Mouse (Mus musculus) liver, embryonic 14.5 days (tissue): ENCODE data around the gene Adam19. TPM values are rescaled to one million over a fixed set of nuclear protein-coding genes. Genes with fewer than 3 reads are reported as not detected.

Source experiments
- ATAC-seq: fragments of 200-750 bp; cut with Nextera tagmentation; 2 replicates; pipeline ENCODE4 v1.8.0; 2017; ENCODE audit warnings: moderate number of reproducible peaks, mild to moderate bottlenecking, moderate library complexity; ENCODE audit not compliant: insufficient read depth
- DNase-seq, 3 experiments: peaks; one replicate each; pipeline ENCODE4 v3.0.0-alpha.2; 2012 to 2013; ENCODE audit warnings: low read depth in 3 of 3, low spot score in 3 of 3
- H3K27ac ChIP-seq: fragments of 300-500 bp; sonication (generic); 2 replicates; pipeline ENCODE4 v1.5.1; 2014; ENCODE audit warnings: moderate library complexity, mild to moderate bottlenecking, control low read depth, inconsistent platforms
- H3K27me3 ChIP-seq: fragments of 300-500 bp; sonication (generic); 2 replicates; pipeline ENCODE4 v1.6.1; 2014; ENCODE audit warnings: mild to moderate bottlenecking, low read length, moderate library complexity; ENCODE audit not compliant: control insufficient read depth, insufficient read depth
- H3K36me3 ChIP-seq: fragments of 300-500 bp; sonication (generic); replicated peaks from 2 replicates; pipeline ENCODE4 v1.6.1; 2014; ENCODE audit warnings: low read depth; ENCODE audit not compliant: control insufficient read depth, insufficient read depth
- H3K4me1 ChIP-seq, 2 experiments: fragments of 200-500 bp in 1 of 2; fragments of 300-500 bp in 1 of 2; sonication (generic) in 1 of 2; replicated peaks; 2 replicates each; pipeline ENCODE4 v1.6.1; 2012 to 2014; ENCODE audit warnings: antibody characterized with exemption in 1 of 2, inconsistent platforms in 1 of 2, low read length in 1 of 2; ENCODE audit not compliant: control insufficient read depth in 2 of 2, insufficient read depth in 2 of 2
- H3K4me2 ChIP-seq: fragments of 300-500 bp; sonication (generic); 2 replicates; pipeline ENCODE4 v1.6.1; 2014; ENCODE audit warnings: low read depth, mild to moderate bottlenecking, control low read depth, moderate library complexity
- H3K4me3 ChIP-seq, 2 experiments: fragments of 200-500 bp in 1 of 2; fragments of 300-500 bp in 1 of 2; sonication (generic) in 1 of 2; 2 replicates each; pipeline ENCODE4 v1.5.1; 2012 to 2014; ENCODE audit warnings: low read depth in 2 of 2, low read length in 2 of 2, mild to moderate bottlenecking in 2 of 2, control low read depth in 1 of 2, inconsistent platforms in 1 of 2, moderate library complexity in 1 of 2; ENCODE audit not compliant: insufficient read depth in 1 of 2
- H3K9ac ChIP-seq: fragments of 300-500 bp; sonication (generic); replicated peaks from 2 replicates; pipeline ENCODE4 v1.6.1; 2014; ENCODE audit warnings: mild to moderate bottlenecking, control low read depth, moderate library complexity
- H3K9me3 ChIP-seq: fragments of 300-500 bp; sonication (generic); 2 replicates; pipeline ENCODE4 v1.6.1; 2016; ENCODE audit warnings: low read length, mixed read lengths; ENCODE audit not compliant: control insufficient read depth
- CTCF ChIP-seq: IDR thresholded peaks from 2 replicates; pipeline ENCODE4 v1.5.1; 2016; ENCODE audit warnings: antibody characterized with exemption, low read depth, control low read depth
- EP300 ChIP-seq: IDR thresholded peaks from 2 replicates; pipeline ENCODE4 v1.6.1; 2016; ENCODE audit warnings: antibody characterized with exemption, low read depth
- WGBS: fragments of 180-500 bp; shearing (Covaris S2); extraction: QIAGEN DNeasy Blood & Tissue Kit; methylation state at CpG from one replicate; pipeline ENCODE4 v1.1.7; 2014; ENCODE audit not compliant: insufficient replicate concordance; 5-methylcytosine and 5-hydroxymethylcytosine counted together
- polyA plus RNA-seq, 2 experiments: library from polyadenylated mRNA; depleted of rRNA in 1 of 2; stranded (reverse) in 1 of 2; unstranded in 1 of 2; fragments of >200 nt; fragmentation: Nextera tagmentation in 1 of 2; extraction: Ambion mirVana in 1 of 2; gene quantifications; 2 replicates each; pipeline versions ENCODE4 v1.2.1 to v1.2.3; 2012 to 2014

Adam19 gene
- polyA plus RNA-seq, 2 experiments = 0.60 to 1.2 TPM

GRCm38 (mm10) chr11:46077304-46077703, 21.5 kb downstream of the Adam19 start:
- TF ChIP-seq EP300 = no peak
- TF ChIP-seq CTCF = no peak
- H3K27me3 ChIP-seq = no peaks in the 10 kb centered on the region
- H3K9ac ChIP-seq = peak overlapping the region; percentile 55
- H3K27ac ChIP-seq = peak overlapping the region; percentile 92
- H3K4me2 ChIP-seq = peak overlapping the region; percentile 66
- peak overlapping the region in 1 of 2 experiments; percentile 21; a peak in 1 of 4 replicates for H3K4me3 ChIP-seq
- no peak for DNase-seq
- H3K4me1 ChIP-seq = peaks cover 27 to 43% of the 10 kb centered on the region in 2 experiments
- H3K9me3 ChIP-seq = peaks cover 4% of the 10 kb centered on the region
- no peaks in the 10 kb centered on the region; the same call in 1 of the 2 replicates for H3K36me3 ChIP-seq
- WGBS = 64% methylated on average over 5 of the region's 5 CpGs
- ATAC-seq = peak; percentile 1; the same call in 1 of the 2 replicates

- H3K36me3 ChIP-seq = no peaks in the 10 kb centered on the region; the same call in 1 of the 2 replicates
- peak overlapping the region; percentile 92 for H3K27ac ChIP-seq
- TF ChIP-seq CTCF = no peak
- peak; percentile 95 for TF ChIP-seq EP300
- peak overlapping the region; percentile 66 for H3K4me2 ChIP-seq
- DNase-seq (peak; percentile 84 to 88 (median 87)), ATAC-seq (peak; percentile 100)
- peaks cover 4% of the 10 kb centered on the region for H3K9me3 ChIP-seq
- H3K9ac ChIP-seq = peak overlapping the region; percentile 67
- peaks cover 27 to 38% of the 10 kb centered on the region in 2 experiments for H3K4me1 ChIP-seq
- no peaks in the 10 kb centered on the region for H3K27me3 ChIP-seq
- peak overlapping the region; percentile 41 to 57 for H3K4me3 ChIP-seq
- 15% methylated on average over 7 of the region's 7 CpGs for WGBS
Observed at GRCm38 (mm10) chr11:46077732-46078375, 22.1 kb downstream of the Adam19 start.

DNA sequence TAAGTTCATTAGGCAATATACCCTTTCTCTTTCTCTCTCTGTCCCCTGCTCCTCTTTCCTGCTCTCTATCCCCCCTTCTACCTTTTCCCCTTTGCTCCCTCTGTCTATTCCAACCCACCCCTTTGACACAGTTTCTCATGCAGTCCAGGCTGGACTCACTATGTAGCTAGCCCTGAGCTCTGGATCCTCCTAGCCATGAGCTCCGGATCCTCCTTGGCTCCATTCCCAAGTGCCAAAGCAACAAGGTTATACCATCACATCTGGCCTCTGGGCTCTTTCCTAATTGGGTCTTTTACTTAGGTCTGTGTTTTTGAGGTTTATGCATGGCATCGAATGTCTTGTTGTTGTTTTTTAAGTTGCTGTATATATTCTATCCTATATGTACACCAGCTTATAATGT, 25.3 kb downstream of the Adam19 start:
- H3K4me3 ChIP-seq = no peak overlapping the region
- no peaks in the 10 kb centered on the region for H3K27me3 ChIP-seq
- no peak overlapping the region for H3K9ac ChIP-seq
- no peak overlapping the region for H3K4me2 ChIP-seq
- DNase-seq (no peak), ATAC-seq (no peak)
- peaks cover 30 to 43% of the 10 kb centered on the region in 2 experiments for H3K4me1 ChIP-seq
- H3K9me3 ChIP-seq = peaks cover 4% of the 10 kb centered on the region
- no peak overlapping the region for H3K27ac ChIP-seq
- WGBS = 85% methylated on average over 2 of the region's 2 CpGs
- H3K36me3 ChIP-seq = no peaks in the 10 kb centered on the region; the same call in 1 of the 2 replicates
- no peak for TF ChIP-seq EP300
- TF ChIP-seq CTCF = no peak

DNA sequence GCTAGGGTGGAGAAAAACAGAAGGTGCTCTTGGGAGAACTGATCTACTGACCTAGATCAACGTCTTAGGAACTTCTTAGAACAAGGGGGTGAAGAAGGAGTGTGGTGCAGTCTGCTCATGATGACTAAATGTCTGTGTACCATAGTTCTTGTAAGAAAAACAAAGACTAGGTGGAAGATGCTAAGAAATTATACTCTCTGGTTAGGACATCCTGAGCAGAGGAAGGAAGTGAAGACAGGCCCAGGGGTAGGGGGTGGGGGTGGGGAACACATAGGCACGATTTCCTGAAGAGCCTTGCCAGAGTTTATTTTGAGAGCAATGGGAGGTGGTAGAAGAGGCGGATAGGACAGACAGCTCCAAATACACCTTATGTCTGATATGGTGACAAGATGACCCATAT, 27.6 kb downstream of the Adam19 start:
- Histone ChIP-seq H3K27me3 (no peaks in the 10 kb centered on the region), H3K9me3 (no peaks in the 10 kb centered on the region), H3K4me2 (no peak overlapping the region), H3K4me3 (no peak overlapping the region), H3K4me1 (peaks cover 13 to 26% of the 10 kb centered on the region in 2 experiments), H3K9ac (no peak overlapping the region), H3K27ac (no peak overlapping the region), H3K36me3 (no peaks in the 10 kb centered on the region; the same call in 1 of the 2 replicates)
- TF ChIP-seq EP300 (no peak), CTCF (no peak)
- WGBS = 32% methylated on average over 3 of the region's 3 CpGs
- no peak for ATAC-seq
- DNase-seq = no peak

DNA sequence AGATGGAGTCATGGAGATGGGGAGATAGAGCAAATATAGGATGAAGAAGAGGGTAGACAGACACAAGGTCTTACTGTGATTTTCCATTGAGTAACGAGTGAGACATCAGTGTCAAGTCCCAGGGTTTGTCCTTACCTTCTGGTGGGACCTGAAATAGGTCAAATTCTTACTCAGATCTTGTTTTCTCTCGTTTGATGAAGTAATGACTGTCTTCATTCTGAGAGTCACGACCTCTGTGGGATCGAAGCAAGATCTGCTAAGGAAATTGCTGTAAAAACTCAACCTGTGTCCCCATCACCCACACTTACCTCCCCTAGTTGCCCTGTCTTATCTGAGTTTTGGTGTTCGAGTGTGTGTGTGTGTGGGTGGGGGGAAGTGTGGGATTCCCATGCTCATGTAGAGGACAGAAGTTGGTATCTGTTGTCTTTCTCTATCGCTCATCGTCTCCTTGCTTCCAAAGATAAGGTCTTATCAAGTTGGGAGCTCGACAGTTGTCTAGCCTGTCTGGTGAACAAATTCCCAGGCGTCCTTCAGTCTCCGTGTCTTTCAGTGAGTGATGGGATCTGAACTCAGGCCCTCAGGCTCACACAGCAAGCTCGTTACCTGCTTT, 28.1 kb downstream of the Adam19 start:
- H3K4me2 ChIP-seq = no peak overlapping the region
- WGBS = 40% methylated on average over 11 of the region's 11 CpGs
- H3K27me3 ChIP-seq = no peaks in the 10 kb centered on the region
- no peaks in the 10 kb centered on the region for H3K36me3 ChIP-seq
- H3K9ac ChIP-seq = no peak overlapping the region
- H3K27ac ChIP-seq = no peak overlapping the region
- no peaks in the 10 kb centered on the region for H3K9me3 ChIP-seq
- TF ChIP-seq EP300 (no peak), CTCF (no peak)
- ATAC-seq (no peak), DNase-seq (no peak)
- H3K4me1 ChIP-seq = peaks cover 10 to 25% of the 10 kb centered on the region in 2 experiments
- no peak overlapping the region for H3K4me3 ChIP-seq
